Mouse (Mus musculus) erythroblast, embryonic 14.5 days (primary cell): Measurements from ENCODE around the gene Cyp2d40. TPM values are rescaled to one million over a fixed set of nuclear protein-coding genes. Genes with fewer than 3 reads are reported as not detected.
"Not testable (repeated sequence)": the region's sequence is repeated elsewhere in the genome, so short reads cannot be mapped to it uniquely, and the experiment has no call there.

Experiments
- H3K27me3 ChIP-seq: 2 replicates; pipeline ENCODE4 v1.6.1; 2012; ENCODE audit warnings: inconsistent platforms; ENCODE audit not compliant: control insufficient read depth
- H3K36me3 ChIP-seq: 2 replicates; pipeline ENCODE4 v1.6.1; 2012; ENCODE audit warnings: mild to moderate bottlenecking, inconsistent platforms; ENCODE audit not compliant: control insufficient read depth
- H3K4me1 ChIP-seq: 2 replicates; pipeline ENCODE4 v1.6.1; 2012; ENCODE audit warnings: inconsistent platforms; ENCODE audit not compliant: control insufficient read depth
- H3K4me3 ChIP-seq: replicated peaks from 2 replicates; pipeline ENCODE3; 2012; ENCODE audit warnings: moderate library complexity, mild to moderate bottlenecking, inconsistent platforms
- H3K9me3 ChIP-seq: 2 replicates; pipeline ENCODE4 v1.6.1; 2012; ENCODE audit warnings: low read length, inconsistent platforms, mixed read lengths; ENCODE audit not compliant: control insufficient read depth
- GATA1 ChIP-seq: IDR thresholded peaks from 2 replicates; pipeline ENCODE4 v1.6.1; 2012; ENCODE audit warnings: low read length, inconsistent platforms, mixed read lengths
- TAL1 ChIP-seq: IDR thresholded peaks from 3 replicates; pipeline ENCODE4 v1.6.1; 2012; ENCODE audit warnings: low read length, inconsistent platforms, mixed read lengths
- polyA plus RNA-seq: library from polyadenylated mRNA; stranded (reverse); fragments of >175 nt; gene quantifications from 2 replicates; pipeline ENCODE4 v1.2.3, GENCODE M21; 2012

The Cyp2d40 gene
- polyA plus RNA-seq, 1 experiment, result not detected

DNA sequence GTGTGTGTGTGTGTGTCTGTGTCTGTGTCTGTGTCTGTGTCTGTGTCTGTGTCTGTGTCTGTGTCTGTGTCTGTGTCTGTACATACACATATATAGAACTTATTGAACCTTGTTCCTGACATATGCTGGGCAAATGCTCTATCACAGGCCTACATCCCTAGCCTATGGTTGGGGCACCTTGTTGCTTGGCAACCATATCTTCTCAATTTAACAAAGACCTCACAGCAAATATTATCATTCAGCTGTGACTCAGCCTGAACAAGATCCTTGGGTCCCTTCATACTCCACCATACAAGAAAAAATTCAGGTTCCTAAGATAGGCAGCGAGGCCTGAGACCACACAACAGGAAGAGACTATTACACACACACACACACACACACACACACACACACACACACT lies 29.5 kb upstream of the Cyp2d40 start:
- TF ChIP-seq TAL1 (no peak), GATA1 (no peak)
- no peaks in the 10 kb centered on the region for H3K9me3 ChIP-seq
- no peaks in the 10 kb centered on the region for H3K4me1 ChIP-seq
- no peak overlapping the region for H3K4me3 ChIP-seq
- H3K27me3 ChIP-seq, result no peaks in the 10 kb centered on the region
- H3K36me3 ChIP-seq, result no peaks in the 10 kb centered on the region; the same call in 1 of the 2 replicates

DNA sequence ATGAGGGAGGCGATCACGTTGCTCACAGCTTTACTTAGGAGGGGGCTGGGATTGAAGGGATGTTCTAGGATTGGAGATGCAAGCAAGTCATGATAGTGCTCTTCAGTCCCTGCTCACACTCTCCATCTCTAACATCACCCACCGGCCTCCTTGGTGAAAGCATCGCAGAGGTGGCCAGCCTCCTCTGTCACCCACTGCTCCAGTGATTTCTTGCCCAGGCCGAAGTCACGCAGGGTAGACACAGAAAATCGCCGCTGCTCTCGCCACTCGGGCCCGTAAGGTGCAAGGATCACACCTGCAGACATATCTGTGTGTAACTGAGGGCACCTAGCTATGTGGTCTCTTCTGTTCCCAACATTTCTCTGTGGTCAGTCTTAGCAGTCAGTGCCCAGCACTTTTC lies 28.6 kb upstream of the Cyp2d40 start:
- H3K4me3 ChIP-seq, result no peak overlapping the region
- H3K9me3 ChIP-seq, result no peaks in the 10 kb centered on the region
- H3K27me3 ChIP-seq, result no peaks in the 10 kb centered on the region
- no peaks in the 10 kb centered on the region; the same call in 1 of the 2 replicates for H3K36me3 ChIP-seq
- H3K4me1 ChIP-seq, result no peaks in the 10 kb centered on the region
- TF ChIP-seq GATA1, result no peak
- no peak for TF ChIP-seq TAL1

DNA sequence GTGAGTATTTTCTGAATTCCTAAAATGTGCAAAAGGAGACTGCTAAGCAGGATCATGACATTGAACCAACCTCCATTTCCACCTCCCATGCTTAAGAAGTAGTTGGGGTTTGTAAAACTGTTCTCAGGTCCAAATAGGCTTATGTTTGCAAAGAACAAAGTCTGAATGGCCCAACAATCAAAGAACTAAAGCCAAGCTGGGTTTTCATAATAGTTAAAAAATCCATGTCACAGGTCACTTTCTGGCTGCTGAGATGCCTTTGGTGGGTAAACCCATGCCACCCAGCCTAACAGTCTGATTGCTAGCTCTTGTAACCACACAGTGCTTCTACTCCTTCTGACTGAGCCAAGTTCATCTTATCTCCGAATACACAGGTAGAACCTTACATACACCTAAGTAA lies 20.6 kb upstream of the Cyp2d40 start:
- Histone ChIP-seq H3K9me3 (no peaks in the 10 kb centered on the region), H3K27me3 (no peaks in the 10 kb centered on the region), H3K4me1 (no peaks in the 10 kb centered on the region), H3K4me3 (no peak overlapping the region), H3K36me3 (no peaks in the 10 kb centered on the region)
- TF ChIP-seq TAL1, result no peak
- TF ChIP-seq GATA1, result no peak

DNA sequence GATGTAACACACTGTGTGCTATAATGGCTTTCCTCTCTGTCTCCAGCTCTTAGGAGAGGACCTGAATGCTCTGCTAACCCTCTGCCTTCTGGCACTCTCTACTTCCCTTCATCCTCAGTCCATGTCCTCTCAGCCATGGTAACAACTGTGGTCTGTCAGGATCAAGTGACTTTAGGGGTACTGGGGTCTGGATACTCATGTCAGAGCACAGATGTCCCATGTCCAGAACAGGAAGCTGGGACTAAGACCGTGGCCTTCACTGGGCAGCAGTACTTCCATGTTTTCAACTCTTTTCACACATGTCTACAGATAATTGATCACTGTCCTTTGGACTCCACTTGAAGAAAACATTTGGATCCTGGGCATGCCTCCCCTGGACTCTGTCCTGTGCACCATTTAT lies 19.8 kb upstream of the Cyp2d40 start:
- H3K27me3 ChIP-seq, result no peaks in the 10 kb centered on the region

DNA sequence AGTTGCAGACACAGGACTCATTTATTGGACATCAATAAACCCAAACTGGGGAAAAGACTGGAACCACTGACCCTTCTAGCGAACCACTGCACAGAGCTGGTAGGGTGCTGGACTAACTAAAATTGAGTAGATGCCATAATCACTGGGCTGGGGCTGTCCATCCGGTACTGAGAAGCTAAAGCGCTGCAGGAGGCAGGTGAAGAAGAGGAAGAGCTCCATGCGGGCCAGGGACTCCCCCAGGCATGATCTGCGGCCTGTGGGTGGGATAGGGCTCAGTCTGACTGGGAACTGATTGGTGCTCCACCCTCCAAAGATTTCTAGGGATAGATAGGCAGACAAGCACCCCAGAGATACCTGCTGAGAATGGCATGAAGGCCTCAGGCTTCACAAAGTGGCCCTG lies 13.9 kb upstream of the Cyp2d40 start:
- H3K36me3 ChIP-seq, H3K27me3 ChIP-seq, H3K4me1 ChIP-seq, H3K4me3 ChIP-seq, H3K9me3 ChIP-seq: not testable (repeated sequence)

More for the DNA sequence above, 19.8 kb upstream of the Cyp2d40 start:
- Histone ChIP-seq H3K4me1 (no peaks in the 10 kb centered on the region), H3K9me3 (no peaks in the 10 kb centered on the region), H3K36me3 (no peaks in the 10 kb centered on the region), H3K4me3 (no peak overlapping the region)
- TF ChIP-seq TAL1, result no peak
- TF ChIP-seq GATA1, result no peak

DNA sequence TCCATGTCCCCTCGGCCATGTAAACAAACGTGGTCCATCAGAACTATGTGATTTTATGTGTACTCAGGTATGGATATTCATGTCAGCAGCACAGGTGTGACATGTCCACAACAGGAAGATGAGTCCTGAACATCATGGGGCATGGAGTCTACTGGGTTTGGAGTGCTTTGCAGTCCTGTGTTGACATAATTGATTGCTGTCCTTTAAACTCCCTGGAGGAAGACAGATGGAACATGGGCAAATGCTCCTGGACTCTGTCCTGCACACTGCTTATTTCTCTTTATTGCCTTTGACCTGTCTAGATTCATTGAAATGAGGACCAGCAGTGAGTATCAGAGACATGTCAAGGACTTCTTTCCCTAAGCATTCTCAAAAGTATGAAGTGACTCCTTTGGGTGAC lies 2.0 kb upstream of the Cyp2d40 start:
- TF ChIP-seq TAL1, result no peak
- TF ChIP-seq GATA1, result no peak
- H3K27me3 ChIP-seq, result no peaks in the 10 kb centered on the region
- no peaks in the 10 kb centered on the region for H3K36me3 ChIP-seq

GRCm38 (mm10) chr15:82764881-82765280 lies 898 bp upstream of the Cyp2d40 start:
- no peaks in the 10 kb centered on the region for H3K9me3 ChIP-seq
- H3K27me3 ChIP-seq, result no peaks in the 10 kb centered on the region
- TF ChIP-seq GATA1 (no peak), TAL1 (no peak)
- H3K4me3 ChIP-seq, result no peak overlapping the region
- no peaks in the 10 kb centered on the region for H3K4me1 ChIP-seq
- no peaks in the 10 kb centered on the region for H3K36me3 ChIP-seq

More for the DNA sequence above, 2.0 kb upstream of the Cyp2d40 start:
- no peak overlapping the region for H3K4me3 ChIP-seq
- no peaks in the 10 kb centered on the region for H3K9me3 ChIP-seq
- H3K4me1 ChIP-seq, result no peaks in the 10 kb centered on the region

- no peaks in the 10 kb centered on the region for H3K27me3 ChIP-seq
Observed at GRCm38 (mm10) chr15:82748141-82748540, 15.8 kb downstream of the Cyp2d40 start.

DNA sequence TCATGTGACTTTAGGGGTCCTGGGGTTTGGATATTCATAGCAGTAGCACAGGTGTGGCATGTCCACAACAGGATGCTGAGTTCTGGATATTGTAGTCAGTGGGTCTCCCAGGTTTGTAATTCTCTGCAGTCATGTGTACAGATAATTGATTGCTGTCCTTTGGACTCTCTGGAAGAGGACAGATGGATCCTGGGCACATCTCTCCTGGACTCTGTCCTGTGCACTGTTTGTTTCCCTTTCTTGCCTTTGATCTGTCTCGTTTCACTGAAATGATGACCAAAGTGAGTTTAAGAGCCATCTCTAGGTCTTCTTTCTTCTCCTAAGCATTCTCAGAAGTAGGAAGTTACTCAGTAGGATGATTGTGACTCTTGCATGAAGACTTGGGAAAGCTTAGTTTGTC lies 16.5 kb downstream of the Cyp2d40 start:
- Histone ChIP-seq H3K9me3 (peaks cover 18% of the 10 kb centered on the region), H3K27me3 (no peaks in the 10 kb centered on the region), H3K36me3 (no peaks in the 10 kb centered on the region), H3K4me1 (no peaks in the 10 kb centered on the region), H3K4me3 (no peak overlapping the region)
- no peak for TF ChIP-seq GATA1
- TF ChIP-seq TAL1, result no peak

More at GRCm38 (mm10) chr15:82748141-82748540, 15.8 kb downstream of the Cyp2d40 start:
- no peak for TF ChIP-seq TAL1
- TF ChIP-seq GATA1, result no peak
- no peak overlapping the region for H3K4me3 ChIP-seq
- no peaks in the 10 kb centered on the region for H3K36me3 ChIP-seq
- H3K9me3 ChIP-seq, result peaks cover 18% of the 10 kb centered on the region
- H3K4me1 ChIP-seq, result no peaks in the 10 kb centered on the region

DNA sequence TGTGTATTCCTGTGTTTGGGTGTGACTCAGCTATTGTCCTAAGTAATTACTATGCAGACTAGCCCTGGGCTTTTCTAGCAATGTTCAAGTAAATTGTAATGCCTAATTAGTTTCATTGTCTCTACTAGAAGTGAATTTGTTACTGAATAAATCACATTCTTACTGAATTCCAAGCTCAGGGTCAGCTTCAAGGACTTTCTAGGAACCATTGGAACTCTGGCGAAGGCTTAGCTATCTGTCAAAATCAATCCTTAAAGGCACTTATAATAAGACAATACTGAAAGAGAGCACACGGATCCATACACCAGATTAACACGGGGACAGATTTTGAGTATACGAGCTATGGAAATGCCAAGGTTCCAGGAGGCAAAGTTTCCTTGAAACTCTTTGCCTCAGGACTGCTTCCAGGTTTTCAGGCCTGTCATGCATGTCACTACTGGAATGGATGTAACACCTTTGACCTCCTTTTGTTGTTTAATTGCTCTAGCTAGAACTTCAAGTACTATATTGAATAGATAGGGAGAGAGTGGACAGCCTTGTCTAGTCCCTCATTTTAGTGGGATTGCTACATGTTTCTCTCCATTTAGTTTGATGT lies 30.6 kb downstream of the Cyp2d40 start:
- H3K4me1 ChIP-seq, H3K36me3 ChIP-seq, H3K4me3 ChIP-seq, H3K9me3 ChIP-seq, H3K27me3 ChIP-seq: not testable (repeated sequence)

Other genes starting within 250 kb of the Cyp2d40 start
- gene Cyp2d12, start 209.1 kb downstream of the Cyp2d40 start, polyA plus RNA-seq, result not detected in 2 replicates
- not detected in 2 replicates for gene Cyp2d34, start 143.2 kb downstream of the Cyp2d40 start, polyA plus RNA-seq
- gene Cyp2d26, start 30.1 kb upstream of the Cyp2d40 start, polyA plus RNA-seq, result 0.05 TPM in 1 of 2 replicates, not detected in the other
- 0.94 and 0.95 TPM in 2 replicates for gene Tcf20, start 223.7 kb upstream of the Cyp2d40 start, polyA plus RNA-seq